Mouse (Mus musculus): ENCODE data around the gene Phactr1. TPM values are rescaled to one million over a fixed set of nuclear protein-coding genes. Genes with fewer than 3 reads are reported as not detected.

Gene Phactr1
- polyA plus RNA-seq, 1 experiment from 2014 or later = 8.1 TPM

DNA sequence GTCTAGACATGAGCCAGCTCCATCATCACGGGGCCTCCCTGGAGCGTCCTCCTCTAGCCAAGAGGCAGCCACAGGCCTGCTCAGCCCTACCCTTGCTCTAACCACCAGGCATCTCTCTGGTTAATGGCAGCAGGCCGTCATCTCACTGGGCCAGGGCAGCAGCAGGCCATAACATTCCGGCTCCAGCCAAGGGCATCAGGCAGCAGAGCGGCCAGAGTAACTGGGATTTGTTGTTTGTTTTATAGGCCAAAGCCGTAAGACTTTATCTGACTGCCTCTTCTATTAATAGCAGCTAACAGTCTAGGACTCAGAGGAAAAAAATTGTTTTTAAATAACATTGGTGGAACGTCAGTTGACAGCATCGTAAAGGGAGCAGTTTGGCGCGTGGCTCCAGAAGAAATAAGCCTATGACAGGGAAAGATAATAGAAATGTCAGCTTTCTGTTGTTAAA lies 451.3 kb downstream of the Phactr1 start:
- Histone ChIP-seq H3K4me3 (replicated peaks; ENCODE audit: low read length) (no peak overlapping the region), H3K9me3 (replicated peaks; ENCODE audit: control insufficient read depth, low read length) (no peaks in the 10 kb centered on the region), H3K4me2 (ENCODE audit: low read depth, low read length) (no peak overlapping the region), H3K27me3 (ENCODE audit: control insufficient read depth, insufficient read depth, low read length) (no peaks in the 10 kb centered on the region), H3K27ac (ENCODE audit: low read length) (peak overlapping the region; percentile 26; the same call in 1 of the 2 replicates), H3K9ac (ENCODE audit: low read length) (no peak overlapping the region), H3K4me1 (ENCODE audit: control insufficient read depth, insufficient read depth, low read length) (peaks cover 5% of the 10 kb centered on the region), H3K36me3 (ENCODE audit: control insufficient read depth, insufficient read depth, low read length) (no peaks in the 10 kb centered on the region)
- peak; percentile 30; the same call in 1 of the 2 replicates for ATAC-seq (ENCODE audit: insufficient read depth, low FRiP score)
- 51% methylated on average over 10 of the region's 10 CpGs for WGBS

DNA sequence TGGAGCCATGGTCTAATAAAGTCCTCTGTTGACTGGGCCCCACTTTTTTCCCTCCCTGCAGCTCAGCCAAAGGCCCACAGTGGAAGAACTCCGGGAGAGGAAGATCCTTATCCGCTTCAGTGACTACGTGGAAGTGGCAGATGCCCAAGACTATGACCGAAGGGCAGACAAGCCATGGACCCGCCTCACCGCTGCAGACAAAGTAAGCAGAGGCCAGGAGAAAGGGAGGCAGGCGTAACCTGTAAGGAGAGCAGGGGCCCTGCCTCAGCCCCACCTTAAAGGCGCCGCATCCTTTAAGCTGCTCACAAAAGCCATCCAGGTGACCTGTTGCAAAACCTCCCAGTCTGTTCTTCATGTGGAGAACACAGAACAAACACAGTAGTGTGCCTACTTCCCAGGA lies 452.4 kb downstream of the Phactr1 start:
- Histone ChIP-seq H3K4me3 (replicated peaks; ENCODE audit: low read length) (no peak overlapping the region), H3K9ac (ENCODE audit: low read length) (no peak overlapping the region), H3K36me3 (ENCODE audit: control insufficient read depth, insufficient read depth, low read length) (no peaks in the 10 kb centered on the region), H3K27ac (ENCODE audit: low read length) (no peak overlapping the region), H3K4me2 (ENCODE audit: low read depth, low read length) (no peak overlapping the region), H3K9me3 (replicated peaks; ENCODE audit: control insufficient read depth, low read length) (no peaks in the 10 kb centered on the region), H3K27me3 (ENCODE audit: control insufficient read depth, insufficient read depth, low read length) (no peaks in the 10 kb centered on the region), H3K4me1 (ENCODE audit: control insufficient read depth, insufficient read depth, low read length) (peaks cover 5% of the 10 kb centered on the region)
- ATAC-seq (ENCODE audit: insufficient read depth, low FRiP score) = peak; percentile 56; the same call in 1 of the 2 replicates
- WGBS = 67% methylated on average over 9 of the region's 9 CpGs

- Histone ChIP-seq H3K9ac (ENCODE audit: low read length) (no peak overlapping the region), H3K36me3 (ENCODE audit: control insufficient read depth, insufficient read depth, low read length) (no peaks in the 10 kb centered on the region), H3K4me2 (ENCODE audit: low read depth, low read length) (no peak overlapping the region), H3K27me3 (ENCODE audit: control insufficient read depth, insufficient read depth, low read length) (no peaks in the 10 kb centered on the region), H3K4me3 (replicated peaks; ENCODE audit: low read length) (no peak overlapping the region), H3K4me1 (ENCODE audit: control insufficient read depth, insufficient read depth, low read length) (peaks cover 5% of the 10 kb centered on the region), H3K27ac (ENCODE audit: low read length) (no peak overlapping the region), H3K9me3 (replicated peaks; ENCODE audit: control insufficient read depth, low read length) (no peaks in the 10 kb centered on the region)
- 75% methylated on average over 7 of the region's 7 CpGs for WGBS
- ATAC-seq (ENCODE audit: insufficient read depth, low FRiP score) = no peak
Observed at GRCm38 (mm10) chr13:43133400-43133799, 453.0 kb downstream of the Phactr1 start.

DNA sequence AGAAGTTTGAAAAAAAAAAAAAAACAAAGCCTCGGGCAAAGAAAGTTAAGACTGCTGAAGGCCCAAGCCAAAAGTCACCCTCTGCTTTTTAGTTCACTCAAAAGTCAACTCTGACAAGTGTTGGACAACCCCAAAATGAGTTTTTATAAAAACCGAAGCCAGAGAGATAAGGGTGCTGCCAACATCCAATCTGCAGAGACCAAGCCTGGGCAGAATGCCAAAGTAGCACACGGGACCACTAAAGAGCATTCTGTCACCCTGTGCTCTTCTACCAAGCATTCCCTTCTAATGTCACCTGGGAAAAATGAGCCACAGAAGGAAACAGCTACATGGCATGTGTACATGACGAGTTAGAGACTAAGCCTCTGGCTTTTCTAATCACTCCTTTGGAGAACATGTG lies 454.0 kb downstream of the Phactr1 start:
- Histone ChIP-seq H3K9me3 (replicated peaks; ENCODE audit: control insufficient read depth, low read length) (no peaks in the 10 kb centered on the region), H3K4me2 (ENCODE audit: low read depth, low read length) (no peak overlapping the region), H3K4me1 (ENCODE audit: control insufficient read depth, insufficient read depth, low read length) (peaks cover 5% of the 10 kb centered on the region), H3K4me3 (replicated peaks; ENCODE audit: low read length) (no peak overlapping the region), H3K27ac (ENCODE audit: low read length) (no peak overlapping the region), H3K9ac (ENCODE audit: low read length) (no peak overlapping the region), H3K27me3 (ENCODE audit: control insufficient read depth, insufficient read depth, low read length) (no peaks in the 10 kb centered on the region), H3K36me3 (ENCODE audit: control insufficient read depth, insufficient read depth, low read length) (no peaks in the 10 kb centered on the region)
- 46% methylated on average over 4 of the region's 4 CpGs for WGBS
- no peak for ATAC-seq (ENCODE audit: insufficient read depth, low FRiP score)

DNA sequence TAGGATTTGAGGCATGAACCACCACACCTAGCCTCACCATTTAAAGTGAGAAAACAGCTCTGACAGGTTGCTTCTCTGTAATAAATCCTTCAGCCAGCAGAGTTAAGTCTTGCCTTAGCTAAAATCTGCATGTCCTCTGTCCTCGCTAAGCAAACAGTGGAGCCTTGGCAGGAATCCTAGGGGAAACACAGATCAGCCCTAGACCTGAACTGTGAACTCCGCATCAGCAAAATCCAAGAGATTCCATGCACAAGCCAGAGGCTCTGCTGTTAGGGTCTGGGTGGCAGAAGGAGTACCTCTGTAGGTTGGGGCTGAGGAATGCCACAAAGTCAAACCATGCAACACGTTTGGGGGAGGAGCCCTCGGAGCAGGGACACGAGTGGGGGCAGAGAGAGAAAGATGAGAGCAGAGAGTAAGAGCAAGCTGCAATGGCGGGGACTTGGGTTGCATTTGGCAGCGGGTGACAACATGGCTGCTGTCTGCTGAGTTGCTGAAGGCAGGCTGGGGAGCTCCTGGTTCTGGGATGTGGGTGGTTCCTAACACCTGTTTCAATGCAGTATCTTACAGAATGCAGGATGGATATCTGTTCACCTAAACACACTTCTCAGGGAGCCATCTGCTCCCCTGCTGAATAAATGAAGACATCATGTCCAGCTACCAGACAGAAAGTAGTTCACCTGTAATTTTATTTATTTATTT lies 464.4 kb downstream of the Phactr1 start:
- WGBS = 59% methylated on average over 7 of the region's 7 CpGs
- ATAC-seq (ENCODE audit: insufficient read depth, low FRiP score) = no peak
- no peak overlapping the region for H3K4me2 ChIP-seq (ENCODE audit: low read depth, low read length)
- H3K9ac ChIP-seq (ENCODE audit: low read length) = no peak overlapping the region
- no peaks in the 10 kb centered on the region for H3K9me3 ChIP-seq (replicated peaks; ENCODE audit: control insufficient read depth, low read length)
- H3K27ac ChIP-seq (ENCODE audit: low read length) = no peak overlapping the region
- no peak overlapping the region for H3K4me3 ChIP-seq (replicated peaks; ENCODE audit: low read length)
- H3K27me3 ChIP-seq (ENCODE audit: control insufficient read depth, insufficient read depth, low read length) = no peaks in the 10 kb centered on the region
- no peaks in the 10 kb centered on the region for H3K36me3 ChIP-seq (ENCODE audit: control insufficient read depth, insufficient read depth, low read length)
- H3K4me1 ChIP-seq (ENCODE audit: control insufficient read depth, insufficient read depth, low read length) = no peaks in the 10 kb centered on the region

- WGBS = 62% methylated on average over 8 of the region's 8 CpGs
Observed at GRCm38 (mm10) chr13:43146515-43147258, 466.3 kb downstream of the Phactr1 start.

DNA sequence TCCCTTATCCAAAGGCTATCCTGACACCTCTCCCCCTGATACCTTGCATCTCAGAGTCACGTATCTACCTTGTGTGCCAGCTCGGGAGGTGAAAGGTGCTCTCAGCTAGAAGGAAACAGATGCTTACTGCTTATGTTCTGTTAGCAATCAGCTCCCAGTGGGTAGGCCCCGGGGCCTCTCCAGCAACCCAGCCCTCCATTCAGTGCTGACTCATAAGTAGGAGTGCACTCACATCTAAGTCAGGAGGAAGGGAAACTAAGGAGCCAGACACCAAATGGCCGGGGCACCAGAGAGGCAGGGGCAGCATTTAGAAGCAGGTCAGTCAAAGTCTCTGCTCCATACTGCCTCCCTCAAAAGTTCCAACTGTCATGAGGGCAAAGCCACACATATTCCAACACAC lies 468.3 kb downstream of the Phactr1 start:
- WGBS = 64% methylated on average over 4 of the region's 4 CpGs
- Histone ChIP-seq H3K4me1 (ENCODE audit: control insufficient read depth, insufficient read depth, low read length) (no peaks in the 10 kb centered on the region), H3K9ac (ENCODE audit: low read length) (no peak overlapping the region), H3K36me3 (ENCODE audit: control insufficient read depth, insufficient read depth, low read length) (0 out of 2 replicates have a peak, but pooled peaks cover 5% of the 10 kb centered on the region), H3K4me2 (ENCODE audit: low read depth, low read length) (no peak overlapping the region), H3K9me3 (replicated peaks; ENCODE audit: control insufficient read depth, low read length) (no peaks in the 10 kb centered on the region), H3K27me3 (ENCODE audit: control insufficient read depth, insufficient read depth, low read length) (no peaks in the 10 kb centered on the region), H3K27ac (ENCODE audit: low read length) (peak overlapping the region; percentile 58), H3K4me3 (replicated peaks; ENCODE audit: low read length) (no peak overlapping the region)
- ATAC-seq (ENCODE audit: insufficient read depth, low FRiP score) = peak; percentile 51; the same call in 1 of the 2 replicates

More at GRCm38 (mm10) chr13:43146515-43147258, 466.3 kb downstream of the Phactr1 start:
- Histone ChIP-seq H3K4me3 (replicated peaks; ENCODE audit: low read length) (no peak overlapping the region), H3K27me3 (ENCODE audit: control insufficient read depth, insufficient read depth, low read length) (no peaks in the 10 kb centered on the region), H3K4me1 (ENCODE audit: control insufficient read depth, insufficient read depth, low read length) (no peaks in the 10 kb centered on the region), H3K9me3 (replicated peaks; ENCODE audit: control insufficient read depth, low read length) (no peaks in the 10 kb centered on the region), H3K27ac (ENCODE audit: low read length) (no peak overlapping the region), H3K36me3 (ENCODE audit: control insufficient read depth, insufficient read depth, low read length) (0 out of 2 replicates have a peak, but pooled peaks cover 5% of the 10 kb centered on the region), H3K4me2 (ENCODE audit: low read depth, low read length) (no peak overlapping the region), H3K9ac (ENCODE audit: low read length) (no peak overlapping the region)
- ATAC-seq (ENCODE audit: insufficient read depth, low FRiP score) = no peak

GRCm38 (mm10) chr13:43149661-43150060 lies 469.2 kb downstream of the Phactr1 start:
- WGBS = 79% methylated on average over 3 of the region's 3 CpGs
- Histone ChIP-seq H3K9me3 (replicated peaks; ENCODE audit: control insufficient read depth, low read length) (no peaks in the 10 kb centered on the region), H3K4me1 (ENCODE audit: control insufficient read depth, insufficient read depth, low read length) (no peaks in the 10 kb centered on the region), H3K4me3 (replicated peaks; ENCODE audit: low read length) (no peak overlapping the region), H3K4me2 (ENCODE audit: low read depth, low read length) (no peak overlapping the region), H3K36me3 (ENCODE audit: control insufficient read depth, insufficient read depth, low read length) (0 out of 2 replicates have a peak, but pooled peaks cover 5% of the 10 kb centered on the region), H3K27me3 (ENCODE audit: control insufficient read depth, insufficient read depth, low read length) (no peaks in the 10 kb centered on the region), H3K9ac (ENCODE audit: low read length) (no peak overlapping the region), H3K27ac (ENCODE audit: low read length) (no peak overlapping the region)
- no peak for ATAC-seq (ENCODE audit: insufficient read depth, low FRiP score)

DNA sequence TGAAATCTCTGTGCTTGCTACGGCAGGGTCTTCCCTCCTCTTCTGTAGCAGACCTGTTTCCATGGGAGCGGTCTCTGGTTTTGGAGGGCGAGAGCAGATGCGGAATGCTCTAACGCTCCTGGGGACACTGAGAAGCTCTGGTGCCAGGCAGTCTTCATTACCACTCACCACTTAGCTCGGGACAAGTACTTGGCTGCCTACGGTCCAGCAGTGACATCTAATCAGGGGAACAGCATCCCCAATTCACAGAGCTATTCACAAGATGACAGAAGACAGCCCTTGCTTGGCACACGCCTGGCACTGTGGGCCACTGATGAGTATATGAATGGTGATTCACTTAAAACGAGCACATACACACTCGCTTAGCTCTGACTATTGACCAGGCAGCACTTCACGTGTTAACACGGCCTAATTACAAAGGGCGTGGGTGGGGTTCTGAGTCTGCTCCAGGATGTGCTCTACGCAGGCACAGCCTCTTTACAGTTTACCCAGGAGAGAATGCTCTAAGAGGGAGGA lies 471.6 kb downstream of the Phactr1 start:
- Histone ChIP-seq H3K27ac (ENCODE audit: low read length) (no peak overlapping the region), H3K4me2 (ENCODE audit: low read depth, low read length) (no peak overlapping the region), H3K4me1 (ENCODE audit: control insufficient read depth, insufficient read depth, low read length) (no peaks in the 10 kb centered on the region), H3K9ac (ENCODE audit: low read length) (no peak overlapping the region), H3K9me3 (replicated peaks; ENCODE audit: control insufficient read depth, low read length) (no peaks in the 10 kb centered on the region), H3K36me3 (ENCODE audit: control insufficient read depth, insufficient read depth, low read length) (0 out of 2 replicates have a peak, but pooled peaks cover 5% of the 10 kb centered on the region), H3K4me3 (replicated peaks; ENCODE audit: low read length) (no peak overlapping the region), H3K27me3 (ENCODE audit: control insufficient read depth, insufficient read depth, low read length) (no peaks in the 10 kb centered on the region)
- WGBS = 83% methylated on average over 14 of the region's 14 CpGs
- no peak for ATAC-seq (ENCODE audit: insufficient read depth, low FRiP score)

All from stomach, embryonic 16.5 days (tissue).